Mouse (Mus musculus): Measurements from ENCODE around the gene Hist2h2aa2.
A peak's percentile ranks its signal among the peaks of the same experiment; 100 is the strongest.
"Not testable (repeated sequence)": the region's sequence is repeated elsewhere in the genome, so short reads cannot be mapped to it uniquely, and the experiment has no call there.

Gene Hist2h2aa2

DNA sequence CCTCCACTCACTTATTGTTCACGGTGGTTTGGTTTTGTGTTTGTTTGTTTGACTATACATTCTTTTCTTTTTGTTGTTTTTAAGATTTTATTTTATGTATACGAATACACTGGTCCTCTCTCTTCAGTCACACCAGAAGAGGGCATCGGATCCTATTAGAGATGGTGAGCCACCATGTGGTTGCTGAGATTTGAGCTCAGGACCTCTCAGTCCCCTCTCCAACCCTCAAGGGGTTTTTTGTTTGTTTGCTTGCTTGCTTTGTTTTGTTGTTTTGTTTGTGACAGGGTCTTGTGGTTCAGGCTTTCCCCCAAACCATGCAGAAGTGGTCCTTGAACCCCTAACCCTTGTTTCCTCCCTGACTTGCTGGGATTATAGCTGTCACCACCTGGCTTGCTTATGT is 21.5 kb upstream of the Hist2h2aa2 start:
- DNase-seq (ENCODE audit: low spot score), result peak; percentile 31

DNA sequence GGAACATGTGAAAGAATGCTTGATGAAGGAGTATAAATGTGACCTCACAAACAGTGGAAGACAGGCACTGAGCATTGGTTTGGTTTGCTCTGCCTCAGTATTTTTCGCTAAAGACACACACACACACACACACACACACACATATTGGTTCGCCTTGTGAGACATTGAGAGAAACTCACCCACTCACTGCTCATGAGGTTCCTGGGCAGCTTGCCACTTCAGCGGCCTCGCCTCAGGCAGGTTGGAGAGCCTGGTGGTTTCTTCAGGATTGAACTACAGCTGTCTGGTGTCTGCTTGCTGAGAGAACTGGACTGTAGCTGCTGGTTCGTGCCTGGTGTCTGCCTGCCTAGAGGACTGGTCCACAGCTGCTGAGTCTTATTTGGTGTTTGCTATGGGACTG is 20.1 kb upstream of the Hist2h2aa2 start:
- no peak for DNase-seq (ENCODE audit: low spot score)

DNA sequence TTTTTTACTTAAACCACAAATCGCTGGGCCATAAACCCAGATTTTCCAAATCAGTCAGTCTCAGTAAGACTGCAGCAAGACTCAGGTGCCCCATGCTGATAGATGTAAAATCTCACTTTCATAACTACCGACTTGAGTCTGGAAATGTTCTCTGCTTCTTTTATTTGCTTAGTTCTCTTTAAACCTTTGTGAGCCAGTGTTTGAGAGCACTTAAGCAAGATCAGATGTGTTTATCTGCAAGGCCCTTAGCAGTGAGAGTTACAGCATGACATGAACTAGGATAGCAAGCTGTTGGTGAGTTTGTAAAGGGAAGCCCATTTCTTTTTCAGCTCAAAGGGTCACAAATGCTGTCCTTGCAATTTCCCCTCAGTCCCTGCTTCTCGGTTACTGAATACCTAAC is 17.1 kb upstream of the Hist2h2aa2 start:
- DNase-seq (ENCODE audit: low spot score), result no peak

DNA sequence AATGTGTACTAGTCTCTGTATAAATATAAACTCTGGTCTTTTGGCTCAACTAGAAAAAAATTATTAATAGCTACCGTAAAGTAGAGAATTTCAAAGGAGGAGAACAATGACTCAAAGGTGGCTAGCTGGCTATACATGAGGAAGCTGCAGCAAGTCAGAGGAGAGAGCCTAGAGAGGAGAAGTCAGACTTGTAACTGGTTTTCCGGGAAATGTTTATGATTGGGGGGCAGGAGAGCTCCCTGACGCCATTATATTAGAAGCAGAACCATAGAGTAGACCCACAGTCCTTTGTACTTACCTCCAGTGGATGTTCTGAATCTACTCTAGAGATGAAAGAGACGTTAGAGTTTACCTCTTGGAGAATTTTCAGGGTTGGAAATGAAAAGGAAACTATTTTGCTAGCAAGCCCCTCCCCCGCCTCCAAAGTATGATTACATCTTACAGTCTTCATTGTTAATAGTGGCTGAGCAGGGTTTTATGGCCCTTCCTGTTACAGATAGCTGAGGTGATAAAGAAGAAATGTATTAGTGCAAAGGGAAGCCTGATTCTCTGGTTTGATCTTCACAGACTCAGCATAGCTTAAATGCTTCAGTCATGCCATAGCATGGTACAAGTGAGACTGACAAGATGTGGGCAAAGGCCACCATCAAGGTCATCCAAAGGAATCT is 16.0 kb upstream of the Hist2h2aa2 start:
- no peak for DNase-seq (ENCODE audit: low spot score)

DNA sequence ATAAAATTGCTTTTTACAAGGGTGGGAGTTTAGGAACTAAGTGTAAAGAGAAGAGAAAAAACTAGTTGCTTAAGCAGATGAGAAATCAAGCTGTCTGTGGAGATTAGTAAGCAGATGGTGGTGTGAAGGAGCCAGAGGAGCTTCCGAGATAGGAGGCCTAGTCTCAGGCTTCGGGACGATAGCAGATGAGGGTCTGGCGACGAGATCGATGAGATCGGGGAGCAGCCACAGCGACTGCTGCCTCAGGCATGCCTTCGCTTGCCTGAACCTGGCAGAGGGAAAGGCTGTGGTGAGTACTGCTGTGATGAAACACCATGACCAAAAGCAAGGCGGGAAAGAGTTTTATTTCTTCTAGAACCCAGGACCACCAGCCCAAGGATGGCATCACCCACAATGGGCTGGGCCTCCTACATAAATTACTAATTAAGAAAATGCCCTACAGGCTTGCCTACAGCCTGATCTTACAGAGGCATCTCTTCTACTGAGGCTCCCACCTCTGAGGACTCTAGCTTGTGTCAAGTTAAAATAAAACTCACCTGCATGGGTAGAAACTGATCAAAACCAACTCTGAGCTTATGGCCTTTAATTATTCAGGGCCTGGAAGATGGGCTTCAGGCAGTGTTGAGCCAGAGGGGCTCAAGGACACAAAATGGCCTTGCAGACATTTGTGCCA is 14.7 kb upstream of the Hist2h2aa2 start:
- no peak for DNase-seq (ENCODE audit: low spot score)

DNA sequence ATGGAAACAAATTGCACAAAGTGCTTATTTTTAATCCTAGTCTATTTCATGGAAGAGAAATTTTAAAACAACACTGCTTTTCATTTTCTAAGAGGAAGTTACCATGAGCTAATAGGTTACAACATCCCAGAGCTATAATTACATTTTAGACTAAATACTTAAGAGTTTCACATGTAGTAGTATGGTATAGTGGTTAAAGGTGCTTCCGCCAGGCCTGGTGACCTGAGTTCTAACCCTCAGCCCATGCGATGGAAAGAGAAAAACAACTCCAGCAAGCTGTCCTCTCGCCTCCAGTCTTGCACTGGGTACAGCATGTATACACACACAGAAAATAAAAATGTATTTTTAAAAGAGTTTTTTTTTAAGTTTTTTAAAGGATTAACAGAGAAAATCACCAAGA is 11.7 kb upstream of the Hist2h2aa2 start:
- DNase-seq (ENCODE audit: low spot score), result no peak

DNA sequence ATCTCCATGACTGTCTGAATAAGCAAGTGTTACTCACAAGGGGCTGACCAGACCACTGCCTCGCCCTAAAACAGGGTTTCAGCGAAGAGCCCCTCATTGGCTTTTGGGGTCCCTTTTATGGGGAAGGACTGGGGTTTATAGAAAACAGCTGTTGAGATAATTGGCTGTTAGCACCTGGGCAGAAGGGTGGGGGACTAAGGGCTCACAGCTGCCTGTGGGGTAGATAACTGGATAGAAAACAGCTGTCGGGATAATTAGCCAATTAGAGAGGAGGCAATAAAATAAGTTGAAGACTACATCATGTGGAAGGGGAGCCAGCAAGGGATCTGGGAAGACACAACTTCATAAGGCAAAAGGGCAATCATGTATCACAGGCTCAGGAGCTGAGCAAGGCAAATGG is 10.8 kb upstream of the Hist2h2aa2 start:
- DNase-seq (ENCODE audit: low spot score), result peak; percentile 55

DNA sequence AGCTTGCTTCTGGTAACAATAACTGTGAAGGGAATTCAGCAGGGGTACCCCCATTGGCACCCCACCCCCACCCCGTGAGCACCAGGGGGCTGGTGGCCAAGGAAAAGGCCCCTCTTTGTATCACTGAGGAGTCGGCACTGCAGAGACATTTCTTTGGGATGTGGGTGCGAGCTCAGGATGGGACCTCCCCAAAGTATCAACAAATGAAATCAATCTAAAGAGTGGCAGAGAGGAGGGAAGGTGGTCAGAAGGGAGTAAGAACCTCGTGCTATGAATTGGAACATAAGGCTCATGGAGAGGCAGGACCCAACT is 8.9 kb upstream of the Hist2h2aa2 start:
- no peak for DNase-seq (ENCODE audit: low spot score)

DNA sequence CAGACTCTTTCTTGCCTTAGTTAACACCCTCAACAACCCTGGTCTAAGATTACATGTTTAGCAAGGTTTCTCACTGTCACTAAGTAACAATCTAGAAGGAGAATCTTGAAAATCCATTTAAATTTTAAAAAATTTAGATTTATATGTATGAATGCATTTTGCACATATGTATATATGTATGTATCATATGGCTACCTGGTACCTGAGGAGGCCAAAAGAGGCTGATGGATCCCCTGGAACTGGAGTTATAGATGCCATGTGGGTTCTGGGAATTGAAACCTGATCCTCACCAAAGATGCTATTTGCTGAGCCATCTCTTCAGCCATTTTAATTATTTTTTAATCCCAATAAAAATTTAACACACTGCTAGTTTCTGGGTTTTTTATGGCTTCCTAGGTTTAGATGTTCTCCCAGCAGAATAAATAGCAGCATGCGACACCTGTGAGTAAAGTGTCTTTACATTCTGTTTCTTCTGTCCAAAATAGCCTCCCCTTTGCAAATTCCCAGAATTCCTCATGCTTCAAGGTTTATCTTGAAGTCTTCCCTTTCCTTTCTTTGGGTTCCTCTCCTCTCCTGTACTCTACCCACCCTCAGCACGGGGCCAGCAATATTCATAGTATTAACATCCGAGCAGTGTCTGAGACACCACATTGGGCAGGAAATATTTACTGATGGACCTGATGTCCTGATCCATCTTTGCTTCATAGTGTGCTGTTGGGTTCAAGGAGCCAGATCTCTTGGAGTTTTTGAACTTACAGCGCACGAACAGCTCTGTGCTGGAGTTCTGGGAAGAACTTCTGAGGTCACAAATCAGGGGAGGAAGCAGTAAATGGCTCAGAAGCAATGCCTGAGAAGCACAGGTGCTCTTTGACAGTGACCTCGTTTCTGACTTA is 8.3 kb upstream of the Hist2h2aa2 start:
- no peak for DNase-seq (ENCODE audit: low spot score)

DNA sequence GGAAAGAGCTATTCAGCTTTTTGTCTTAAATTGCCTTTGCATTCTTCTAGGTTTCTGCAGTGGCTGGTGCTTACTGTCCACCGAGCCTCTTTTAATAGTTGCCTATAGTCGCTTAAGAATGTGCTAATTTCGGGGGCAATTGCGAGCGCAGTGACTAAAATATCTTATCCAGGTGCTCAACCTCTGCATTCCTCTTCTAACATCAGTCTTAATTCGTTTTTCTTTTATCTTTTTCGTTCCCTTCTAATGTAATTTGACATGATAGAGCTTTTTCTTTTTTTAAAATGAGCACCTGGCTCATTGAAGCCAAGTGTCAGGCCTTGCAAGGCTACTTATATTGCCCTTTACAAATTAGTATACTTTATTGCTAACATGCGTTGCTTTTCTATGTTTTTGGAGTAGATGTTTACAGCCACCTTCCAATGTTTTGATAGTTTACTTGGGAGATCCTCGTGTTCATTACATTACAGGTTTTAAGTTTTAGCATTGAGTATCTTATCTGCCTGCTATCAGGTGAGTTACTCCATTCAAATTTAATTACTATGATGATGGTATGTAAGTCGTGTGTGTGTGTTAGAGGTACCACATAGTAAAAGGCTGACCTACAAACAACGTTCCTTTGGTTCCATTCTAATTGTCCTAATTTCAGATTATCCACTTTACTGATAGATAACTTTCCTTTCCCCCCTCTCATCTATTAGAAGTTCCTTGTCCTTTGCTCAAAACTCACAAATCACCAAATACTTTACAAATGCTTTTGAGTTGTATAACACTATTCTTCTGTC is 7.5 kb upstream of the Hist2h2aa2 start:
- peak; percentile 26 for DNase-seq (ENCODE audit: low spot score)

DNA sequence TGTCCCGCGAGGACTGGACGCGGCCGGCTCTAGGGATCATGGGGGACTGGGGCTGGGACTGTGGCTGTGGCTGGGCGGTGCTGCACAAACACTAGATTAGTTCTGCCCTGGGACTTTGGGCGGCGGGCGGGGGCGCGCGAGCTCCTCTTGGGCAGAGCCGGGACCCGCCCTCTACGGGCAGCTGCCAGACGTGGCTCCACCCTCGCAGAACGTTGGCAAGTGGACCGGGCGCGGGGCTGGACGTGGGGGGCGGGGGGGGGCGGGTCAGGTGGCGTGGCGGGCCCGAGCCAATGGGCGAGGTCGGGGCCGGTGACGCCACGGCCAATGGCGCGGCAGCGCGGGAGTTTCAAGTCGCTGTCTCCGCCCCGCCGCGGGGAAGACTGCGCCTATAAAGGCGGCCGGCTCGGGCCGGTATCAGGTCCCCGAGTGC is 6.4 kb upstream of the Hist2h2aa2 start, which contains the start of gene Hist2h3c1:
Gene Hist2h3c1 (plus strand): TSS at position 259 of the 430 bp plus-strand sequence.
- not testable (repeated sequence) for DNase-seq (ENCODE audit: low spot score)

DNA sequence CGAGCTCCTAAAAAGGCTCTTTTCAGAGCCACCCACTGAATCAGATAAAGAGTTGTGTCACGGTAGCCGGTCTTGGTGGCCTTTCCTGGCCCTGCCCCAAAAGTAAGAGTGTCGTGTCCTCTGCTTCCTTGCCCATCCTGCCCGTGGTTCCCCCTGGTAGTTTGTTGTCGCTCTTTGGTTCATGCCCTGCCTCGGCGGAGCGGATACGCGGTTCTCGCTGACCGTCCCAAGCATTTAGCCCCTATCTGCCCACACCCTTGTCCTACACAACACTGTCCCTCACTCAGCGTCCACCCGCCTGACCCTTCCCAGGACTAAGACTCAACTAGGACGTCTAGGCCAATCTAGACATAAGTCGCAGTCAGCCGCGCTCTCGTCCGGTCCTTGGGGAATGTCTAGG is 5.9 kb upstream of the Hist2h2aa2 start:
- DNase-seq (ENCODE audit: low spot score), result not testable (repeated sequence)

DNA sequence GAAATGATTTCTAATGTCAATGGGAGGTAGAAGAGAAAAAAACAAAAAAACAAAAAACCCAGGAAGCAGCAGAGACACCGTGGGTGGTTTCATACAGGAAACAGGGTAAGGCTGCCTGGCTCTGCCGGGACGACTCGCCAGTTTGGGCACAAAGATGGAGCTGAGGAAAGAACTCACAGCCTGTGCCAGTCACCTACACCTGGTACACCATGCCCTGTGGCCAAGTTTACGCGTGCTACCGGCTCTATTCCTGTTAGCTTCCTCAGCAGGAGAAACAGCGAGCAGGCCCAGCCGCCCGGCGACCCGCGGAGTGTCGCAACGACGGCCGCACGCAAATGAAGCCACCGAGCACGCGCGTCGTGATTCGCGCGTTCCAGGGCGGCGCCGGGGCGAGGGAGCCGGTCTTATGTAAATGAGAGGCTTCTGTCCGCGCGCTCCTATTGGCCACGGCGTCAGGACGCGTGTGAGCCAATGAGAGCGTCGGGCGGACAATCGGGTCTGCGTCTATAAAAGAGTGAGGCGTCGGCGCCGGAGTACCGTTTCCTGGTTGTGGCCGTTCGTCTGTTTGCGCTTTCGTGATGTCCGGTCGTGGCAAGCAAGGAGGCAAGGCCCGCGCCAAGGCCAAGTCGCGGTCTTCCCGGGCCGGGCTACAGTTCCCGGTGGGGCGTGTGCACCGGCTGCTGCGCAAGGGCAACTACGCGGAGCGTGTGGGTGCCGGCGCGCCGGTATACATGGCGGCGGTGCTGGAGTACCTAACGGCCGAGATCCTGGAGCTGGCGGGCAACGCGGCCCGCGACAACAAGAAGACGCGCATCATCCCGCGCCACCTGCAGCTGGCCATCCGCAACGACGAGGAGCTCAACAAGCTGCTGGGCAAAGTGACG is 5.2 kb upstream of the Hist2h2aa2 start, which contains the start of gene Hist2h2aa1:
Gene Hist2h2aa1 (plus strand): TSS at position 495 of the 884 bp plus-strand sequence.
- DNase-seq (ENCODE audit: low spot score), result peak; percentile 79

DNA sequence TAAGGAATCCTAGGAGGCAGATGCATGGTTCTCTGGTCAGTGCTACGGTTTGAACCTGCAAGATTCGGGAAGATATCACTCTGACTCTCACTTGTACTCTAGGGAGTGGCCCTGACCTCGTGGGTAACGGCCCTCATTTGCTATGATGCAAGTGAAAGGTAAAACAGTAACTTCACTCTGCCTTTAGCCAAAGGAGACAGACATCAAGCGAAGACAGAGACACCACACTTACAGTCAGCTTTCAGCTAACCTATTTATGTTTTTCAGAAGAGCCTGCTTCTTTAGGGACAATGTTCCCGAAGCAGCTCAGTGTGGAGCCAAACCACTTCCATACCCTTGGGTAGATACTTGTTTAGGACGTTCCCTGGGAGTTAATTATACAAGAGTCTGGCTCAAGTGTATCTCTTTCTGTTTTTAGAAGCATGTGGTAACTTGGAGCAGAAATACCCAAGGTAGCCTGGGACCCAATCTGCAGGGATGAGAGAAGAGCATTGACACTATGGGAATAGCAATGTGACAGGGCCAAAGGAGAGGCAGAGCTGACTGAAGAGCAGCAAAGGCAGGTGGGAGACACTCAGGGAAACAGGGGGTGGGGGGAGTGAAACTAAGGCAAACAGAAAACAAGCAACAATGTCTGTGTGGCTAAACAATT is 4.0 kb upstream of the Hist2h2aa2 start:
- DNase-seq (ENCODE audit: low spot score), result peak; percentile 61

DNA sequence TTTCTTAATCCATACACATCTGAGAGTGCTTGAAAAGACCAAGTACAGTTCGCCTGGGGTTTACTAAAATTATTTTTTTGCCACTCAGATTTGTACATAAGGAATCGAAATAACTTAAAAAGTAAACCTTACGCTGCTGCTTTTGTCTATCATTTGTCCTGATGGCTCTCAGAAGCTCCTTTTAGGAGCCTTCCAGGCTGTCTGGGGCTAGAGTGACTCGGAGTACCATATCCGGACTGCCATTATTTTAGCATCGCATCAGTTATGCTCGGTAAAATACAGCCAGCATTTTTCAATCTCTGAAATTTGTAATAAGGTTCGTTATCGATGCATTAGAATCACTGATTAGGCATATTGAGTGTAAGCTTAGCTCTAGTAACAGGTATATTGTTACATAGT is 722 bp upstream of the Hist2h2aa2 start:
- no peak for DNase-seq (ENCODE audit: low spot score)

DNA sequence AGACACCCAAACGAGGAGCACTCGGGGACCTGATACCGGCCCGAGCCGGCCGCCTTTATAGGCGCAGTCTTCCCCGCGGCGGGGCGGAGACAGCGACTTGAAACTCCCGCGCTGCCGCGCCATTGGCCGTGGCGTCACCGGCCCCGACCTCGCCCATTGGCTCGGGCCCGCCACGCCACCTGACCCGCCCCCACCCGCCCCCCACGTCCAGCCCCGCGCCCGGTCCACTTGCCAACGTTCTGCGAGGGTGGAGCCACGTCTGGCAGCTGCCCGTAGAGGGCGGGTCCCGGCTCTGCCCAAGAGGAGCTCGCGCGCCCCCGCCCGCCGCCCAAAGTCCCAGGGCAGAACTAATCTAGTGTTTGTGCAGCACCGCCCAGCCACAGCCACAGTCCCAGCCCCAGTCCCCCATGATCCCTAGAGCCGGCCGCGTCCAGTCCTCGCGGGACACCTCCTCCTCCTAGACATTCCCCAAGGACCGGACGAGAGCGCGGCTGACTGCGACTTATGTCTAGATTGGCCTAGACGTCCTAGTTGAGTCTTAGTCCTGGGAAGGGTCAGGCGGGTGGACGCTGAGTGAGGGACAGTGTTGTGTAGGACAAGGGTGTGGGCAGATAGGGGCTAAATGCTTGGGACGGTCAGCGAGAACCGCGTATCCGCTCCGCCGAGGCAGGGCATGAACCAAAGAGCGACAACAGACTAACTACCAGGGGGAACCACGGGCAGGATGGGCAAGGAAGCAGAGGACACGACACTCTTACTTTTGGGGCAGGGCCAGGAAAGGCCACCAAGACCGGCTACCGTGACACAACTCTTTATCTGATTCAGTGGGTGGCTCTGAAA is 902 bp downstream of the Hist2h2aa2 start, which contains the start of gene Hist2h3c2:
Gene Hist2h3c2 (minus strand): TSS at position 174 of the 840 bp plus-strand sequence.
- DNase-seq (ENCODE audit: low spot score), result not testable (repeated sequence)

DNA sequence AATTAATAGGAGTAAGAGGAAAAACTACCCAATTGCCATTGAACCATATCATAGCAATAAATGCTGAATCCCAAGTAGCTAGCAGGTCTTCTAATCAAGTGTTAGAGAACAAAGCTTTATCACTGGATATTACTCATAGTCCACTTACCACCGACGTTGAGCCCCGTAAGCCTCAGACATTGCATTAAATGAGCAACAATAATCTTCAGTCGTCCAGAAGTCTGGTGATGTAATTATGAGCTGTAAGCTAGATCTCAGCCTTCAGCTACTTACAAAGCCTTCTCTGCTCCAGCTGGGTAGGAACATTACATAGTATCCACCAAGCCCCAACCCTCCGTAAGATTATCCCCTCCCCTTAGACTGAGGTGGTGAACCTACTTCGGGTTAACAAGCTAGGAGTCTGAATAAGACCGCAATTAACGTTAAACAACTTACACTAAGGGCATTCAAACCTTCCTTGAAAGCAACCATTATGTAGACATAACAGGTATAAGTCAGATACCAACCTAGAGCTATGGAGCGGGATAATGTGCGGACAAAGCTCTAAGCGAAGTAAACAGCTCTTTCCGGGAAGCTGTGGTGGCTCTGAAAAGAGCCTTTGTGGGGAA is 2.1 kb downstream of the Hist2h2aa2 start:
- DNase-seq (ENCODE audit: low spot score), result peak; percentile 53

DNA sequence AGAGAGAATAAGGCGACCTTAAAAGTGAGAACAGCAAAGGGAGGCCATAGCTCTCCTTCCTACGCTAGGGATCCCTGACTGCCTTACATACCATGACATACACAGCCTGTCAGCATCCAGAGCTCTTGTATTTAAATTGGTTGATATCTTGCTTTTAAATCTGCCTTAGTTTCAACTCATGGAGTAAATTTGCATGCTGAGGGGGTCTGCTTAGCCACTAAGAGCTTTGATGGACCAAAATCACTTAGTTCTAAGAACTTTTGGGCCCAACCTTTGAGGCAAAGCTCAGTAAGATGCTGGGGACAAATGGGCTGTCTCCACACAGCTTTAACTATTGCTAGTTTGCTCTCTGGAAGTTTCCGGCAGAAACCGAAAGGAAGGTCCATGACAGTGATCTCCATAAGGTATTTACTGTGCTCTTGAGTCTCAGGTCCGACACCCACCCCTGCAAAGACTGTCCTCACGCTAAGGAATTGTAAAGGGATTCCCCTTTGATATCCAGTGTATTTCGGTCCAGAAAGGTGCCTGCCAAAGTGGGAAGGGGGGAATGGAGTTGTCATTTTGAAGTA is 2.7 kb downstream of the Hist2h2aa2 start:
- DNase-seq (ENCODE audit: low spot score), result peak; percentile 43
